9 mouse cellular contexts compared by ENCODE assay signal in genomic region chr7:25082510-25082909, GRCm38 (mm10). TPM values are rescaled to one million over a fixed set of nuclear protein-coding genes. Genes with fewer than 3 reads are reported as not detected.
DNase-seq lines count a peak whose midpoint lies in the region; ATAC-seq and TF ChIP-seq lines count a peak whose summit lies in the region.
"Had no signal": no experiment of that assay in that cellular context is flagged by ENCODE, and none has a peak within 500 bp of the region (broad histone marks: within the 10 kb centered on the region; RNA-seq: fewer than 3 reads in every experiment).

No protein-coding gene starts in this region.

- H3K4me3 ChIP-seq in lung, embryonic 14.5 days (ENCODE audit: low read depth, low read length): no peak overlapping the region
- H3K4me3 ChIP-seq: liver, embryonic 13.5 days had no signal

- no peak overlapping the region for H3K27ac ChIP-seq in lung, embryonic 14.5 days (ENCODE audit: low read depth)
- H3K27ac ChIP-seq: liver, embryonic 13.5 days had no signal

- DNase-seq in heart, postnatal 4 days: peak; percentile 46
- DNase-seq in heart, postnatal 25 days (ENCODE audit: low spot score): no peak
- peak; percentile 34 for DNase-seq in urinary bladder, postnatal 14 days (ENCODE audit: low spot score)
- DNase-seq in urinary bladder, adult 18-20 months (ENCODE audit: low spot score in 2 of 2): no peak
- DNase-seq in cerebellum, adult 8-10 months: peak; percentile 34
- peak; percentile 64 for DNase-seq in lung, embryonic 14.5 days
- DNase-seq in frontal cortex, postnatal 14 days (ENCODE audit: low spot score in 2 of 2): no peak
- no peak for DNase-seq in gastrocnemius, postnatal 36 days
- DNase-seq: liver, embryonic 13.5 days had no signal

- peaks cover 7% of the 10 kb centered on the region for H3K4me1 ChIP-seq in lung, embryonic 14.5 days (ENCODE audit: insufficient read depth)

- TF ChIP-seq CTCF in lung, embryonic 14.5 days (IDR thresholded peaks at IDR 0.05; ENCODE audit: low read depth): peak; percentile 68

- intact Hi-C loops in heart, postnatal 25 days (cut with DNase I): no loop called here
- intact Hi-C loops in gastrocnemius, postnatal 36 days (cut with DNase I): no loop called here

- ATAC-seq in lung, embryonic 14.5 days (ENCODE audit: insufficient read depth): 0 out of 2 replicates have a peak, but pooled peaks have one; percentile 16

- H3K9ac ChIP-seq in lung, embryonic 14.5 days: no peak overlapping the region
- H3K9ac ChIP-seq: liver, embryonic 13.5 days had no signal

- no peaks in the 10 kb centered on the region for H3K27me3 ChIP-seq in lung, embryonic 14.5 days (ENCODE audit: insufficient read depth, low read length)
- H3K27me3 ChIP-seq: liver, embryonic 13.5 days had no signal

- H3K36me3 ChIP-seq in lung, embryonic 14.5 days (ENCODE audit: insufficient read depth): peaks cover 68% of the 10 kb centered on the region

- 73% methylated on average over 4 of the region's 4 CpGs for WGBS in lung, embryonic 14.5 days

- no peaks in the 10 kb centered on the region for H3K9me3 ChIP-seq in lung, embryonic 14.5 days (ENCODE audit: low read depth, low read length)
- H3K9me3 ChIP-seq: liver, embryonic 13.5 days had no signal

- no peak overlapping the region for H3K4me2 ChIP-seq in lung, embryonic 14.5 days
- H3K4me2 ChIP-seq: liver, embryonic 13.5 days had no signal

RNA-seq across cellular contexts. Expression of gene Zfp574, which starts 10.1 kb away (rescaled TPM):
- 10 to 100 TPM; 13.5 to 16.3 TPM for total RNA-seq in heart, postnatal 4 days (2021)
- 1 to 10 TPM; 9.8 to 9.9 TPM for total RNA-seq in heart, postnatal 25 days (2021)
- polyA plus RNA-seq in lung, embryonic 14.5 days (2014; fragmentation: Nextera tagmentation; extraction: Ambion mirVana): 29.9 and 30.7 TPM in 2 replicates
- 1 to 10 TPM; 6.0 to 8.0 TPM for total RNA-seq in gastrocnemius, postnatal 36 days (2021)

RNA-seq across cellular contexts. Expression of gene Grik5, which starts 10.4 kb away (rescaled TPM):
- total RNA-seq in heart, postnatal 4 days (2021): 10 to 100 TPM; 14.0 to 15.7 TPM
- 1 to 10 TPM; 4.5 to 4.8 TPM for total RNA-seq in heart, postnatal 25 days (2021)
- 6.7 and 6.8 TPM in 2 replicates for polyA plus RNA-seq in lung, embryonic 14.5 days (2014; fragmentation: Nextera tagmentation; extraction: Ambion mirVana)
- 1 to 10 TPM; 2.6 to 3.2 TPM for total RNA-seq in gastrocnemius, postnatal 36 days (2021)

Comparison
In these comparisons a context has a peak if more than half of its experiments do, and no peak if none do; other contexts are left out.
1. DNase-seq: peak in heart, postnatal 4 days (single experiment), urinary bladder, postnatal 14 days (single experiment), cerebellum, adult 8-10 months (single experiment) and lung, embryonic 14.5 days (single experiment); none in heart, postnatal 25 days (single experiment), urinary bladder, adult 18-20 months (0 of 2), frontal cortex, postnatal 14 days (0 of 2) and gastrocnemius, postnatal 36 days (0 of 2).